Comparison of ENCODE assay signal across 7 mouse cellular contexts in the genomic region with DNA sequence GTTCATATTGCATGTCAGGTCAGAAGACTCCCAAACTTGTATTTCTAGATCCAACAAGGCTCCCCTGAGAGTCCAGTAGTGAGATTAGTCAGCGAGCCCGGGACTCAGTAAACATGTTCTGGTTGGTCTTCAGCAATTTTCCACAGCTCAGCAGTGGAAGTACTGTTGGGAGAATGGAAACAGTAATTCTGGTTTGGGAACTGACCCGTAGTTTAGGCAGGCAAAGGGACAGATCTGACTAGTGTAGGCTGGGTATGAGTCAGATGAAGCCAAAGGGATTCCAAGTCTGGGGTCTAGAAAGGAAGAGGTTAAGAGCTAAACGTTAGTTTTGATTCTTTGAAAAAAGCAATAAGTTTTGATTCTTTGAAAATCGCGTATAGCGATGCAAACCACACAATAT. TPM values are rescaled to one million over a fixed set of nuclear protein-coding genes. Genes with fewer than 3 reads are reported as not detected.
DNase-seq lines count a peak whose midpoint lies in the region; ATAC-seq lines count a peak whose summit lies in the region.

No protein-coding gene starts in this region.

- H3K27ac ChIP-seq in forebrain, embryonic 10.5 days, result peak overlapping the region; percentile 92
- H3K27ac ChIP-seq in limb, embryonic 10.5 days, result peak overlapping the region; percentile 94
- H3K27ac ChIP-seq in stomach, embryonic 15.5 days, result peak overlapping the region; percentile 93

- ATAC-seq in stomach, embryonic 15.5 days (ENCODE audit: insufficient read depth, low FRiP score, low read depth), result no peak

- WGBS in forebrain, embryonic 10.5 days, result 17% methylated on average over 7 of the region's 7 CpGs
- WGBS in limb, embryonic 10.5 days, result 17% methylated on average over 7 of the region's 7 CpGs
- WGBS in stomach, embryonic 15.5 days, result 4% methylated on average over 7 of the region's 7 CpGs

- H3K36me3 ChIP-seq in forebrain, embryonic 10.5 days (replicated peaks), result peaks cover 18% of the 10 kb centered on the region
- peaks cover 23% of the 10 kb centered on the region for H3K36me3 ChIP-seq in limb, embryonic 10.5 days
- H3K36me3 ChIP-seq in stomach, embryonic 15.5 days, result peaks cover 7% of the 10 kb centered on the region; the same call in 1 of the 2 replicates

- H3K4me2 ChIP-seq in stomach, embryonic 15.5 days, result peak overlapping the region; percentile 92

- peak; percentile 18 for DNase-seq in urinary bladder, adult 2 months (ENCODE audit: low spot score)
- DNase-seq in urinary bladder, adult 18-20 months (ENCODE audit: low spot score in 2 of 2), result no peak
- DNase-seq in forebrain, embryonic 10.5 days (ENCODE audit: extremely low spot score, low spot score), result no peak
- DNase-seq in limb, embryonic 10.5 days (ENCODE audit: low spot score), result peak; percentile 33
- no peak for DNase-seq in frontal cortex, postnatal 36 days (ENCODE audit: low spot score in 2 of 2)
- DNase-seq in right cerebral cortex, postnatal 25 days, result no peak

- H3K4me3 ChIP-seq in forebrain, embryonic 10.5 days, result peak overlapping the region; percentile 78
- peak overlapping the region; percentile 95 for H3K4me3 ChIP-seq in limb, embryonic 10.5 days
- H3K4me3 ChIP-seq in stomach, embryonic 15.5 days (replicated peaks), result peak overlapping the region; percentile 87

- peaks cover 6% of the 10 kb centered on the region for H3K27me3 ChIP-seq in forebrain, embryonic 10.5 days (ENCODE audit: poor library complexity, severe bottlenecking)
- peaks cover 6% of the 10 kb centered on the region for H3K27me3 ChIP-seq in limb, embryonic 10.5 days (ENCODE audit: low read depth, poor library complexity, severe bottlenecking)
- H3K27me3 ChIP-seq in stomach, embryonic 15.5 days (replicated peaks), result no peaks in the 10 kb centered on the region

- peak overlapping the region; percentile 88; the same call in 1 of the 2 replicates for H3K9ac ChIP-seq in stomach, embryonic 15.5 days

- H3K4me1 ChIP-seq in forebrain, embryonic 10.5 days, result peaks cover 25% of the 10 kb centered on the region
- H3K4me1 ChIP-seq in limb, embryonic 10.5 days, result peaks cover 26% of the 10 kb centered on the region
- H3K4me1 ChIP-seq in stomach, embryonic 15.5 days, result peaks cover 17% of the 10 kb centered on the region

- H3K9me3 ChIP-seq in forebrain, embryonic 10.5 days, result no peaks in the 10 kb centered on the region
- no peaks in the 10 kb centered on the region for H3K9me3 ChIP-seq in limb, embryonic 10.5 days (replicated peaks)
- no peaks in the 10 kb centered on the region for H3K9me3 ChIP-seq in stomach, embryonic 15.5 days

RNA-seq across cellular contexts. Expression of gene Vps25, which starts 0.6 kb away (rescaled TPM):
- 73.3 and 91.1 TPM in 2 replicates for polyA plus RNA-seq in urinary bladder, adult 2 months (2012; rRNA removed)
- polyA plus RNA-seq in forebrain, embryonic 10.5 days (2016; fragmentation: Nextera tagmentation; extraction: Ambion mirVana), result 128 and 129 TPM in 2 replicates
- 118 and 127 TPM in 2 replicates for polyA plus RNA-seq in limb, embryonic 10.5 days (2016; fragmentation: Nextera tagmentation; extraction: Ambion mirVana)
- 131 and 138 TPM in 2 replicates for polyA plus RNA-seq in stomach, embryonic 15.5 days (2015; fragmentation: Nextera tagmentation; extraction: Ambion mirVana)

RNA-seq across cellular contexts. Expression of gene Ramp2, which starts 7.1 kb away (rescaled TPM):
- 79.5 and 82.0 TPM in 2 replicates for polyA plus RNA-seq in urinary bladder, adult 2 months (2012; rRNA removed)
- 54.8 and 57.3 TPM in 2 replicates for polyA plus RNA-seq in forebrain, embryonic 10.5 days (2016; fragmentation: Nextera tagmentation; extraction: Ambion mirVana)
- polyA plus RNA-seq in limb, embryonic 10.5 days (2016; fragmentation: Nextera tagmentation; extraction: Ambion mirVana), result 54.2 and 61.5 TPM in 2 replicates
- 111 TPM in 2 replicates for polyA plus RNA-seq in stomach, embryonic 15.5 days (2015; fragmentation: Nextera tagmentation; extraction: Ambion mirVana)

RNA-seq across cellular contexts. Expression of gene Wnk4, which starts 7.4 kb away (rescaled TPM):
- polyA plus RNA-seq in urinary bladder, adult 2 months (2012; rRNA removed), result 7.4 and 10.6 TPM in 2 replicates
- 5.4 and 6.4 TPM in 2 replicates for polyA plus RNA-seq in forebrain, embryonic 10.5 days (2016; fragmentation: Nextera tagmentation; extraction: Ambion mirVana)
- 4.7 and 6.2 TPM in 2 replicates for polyA plus RNA-seq in limb, embryonic 10.5 days (2016; fragmentation: Nextera tagmentation; extraction: Ambion mirVana)
- polyA plus RNA-seq in stomach, embryonic 15.5 days (2015; fragmentation: Nextera tagmentation; extraction: Ambion mirVana), result 17.9 and 19.8 TPM in 2 replicates

RNA-seq across cellular contexts. Expression of gene Cntd1, which starts 25.9 kb away (rescaled TPM):
- 1.4 and 1.5 TPM in 2 replicates for polyA plus RNA-seq in urinary bladder, adult 2 months (2012; rRNA removed)
- polyA plus RNA-seq in forebrain, embryonic 10.5 days (2016; fragmentation: Nextera tagmentation; extraction: Ambion mirVana), result 0.77 and 1.0 TPM in 2 replicates
- 1.1 TPM in 2 replicates for polyA plus RNA-seq in limb, embryonic 10.5 days (2016; fragmentation: Nextera tagmentation; extraction: Ambion mirVana)
- 0.85 and 1.1 TPM in 2 replicates for polyA plus RNA-seq in stomach, embryonic 15.5 days (2015; fragmentation: Nextera tagmentation; extraction: Ambion mirVana)

RNA-seq across cellular contexts. Expression of gene Coa3, which starts 26.0 kb away (rescaled TPM):
- 155 and 156 TPM in 2 replicates for polyA plus RNA-seq in urinary bladder, adult 2 months (2012; rRNA removed)
- 186 and 194 TPM in 2 replicates for polyA plus RNA-seq in forebrain, embryonic 10.5 days (2016; fragmentation: Nextera tagmentation; extraction: Ambion mirVana)
- 187 and 192 TPM in 2 replicates for polyA plus RNA-seq in limb, embryonic 10.5 days (2016; fragmentation: Nextera tagmentation; extraction: Ambion mirVana)
- 202 and 221 TPM in 2 replicates for polyA plus RNA-seq in stomach, embryonic 15.5 days (2015; fragmentation: Nextera tagmentation; extraction: Ambion mirVana)

Comparison
In these comparisons a context has a peak if more than half of its experiments do, and no peak if none do; other contexts are left out.
1. DNase-seq: peak in urinary bladder, adult 2 months (single experiment) and limb, embryonic 10.5 days (single experiment); none in urinary bladder, adult 18-20 months (0 of 2), forebrain, embryonic 10.5 days (single experiment), frontal cortex, postnatal 36 days (0 of 2) and right cerebral cortex, postnatal 25 days (single experiment).
2. Peak in every context shown above with its lines, with median percentiles within 50 percentile points of each other: H3K27ac ChIP-seq and H3K4me3 ChIP-seq.